Mouse (Mus musculus): ENCODE data around the gene Coil.
A peak's percentile ranks its signal among the peaks of the same experiment; 100 is the strongest.
"Not testable (repeated sequence)": the region's sequence is repeated elsewhere in the genome, so short reads cannot be mapped to it uniquely, and the experiment has no call there.

Gene Coil

DNA sequence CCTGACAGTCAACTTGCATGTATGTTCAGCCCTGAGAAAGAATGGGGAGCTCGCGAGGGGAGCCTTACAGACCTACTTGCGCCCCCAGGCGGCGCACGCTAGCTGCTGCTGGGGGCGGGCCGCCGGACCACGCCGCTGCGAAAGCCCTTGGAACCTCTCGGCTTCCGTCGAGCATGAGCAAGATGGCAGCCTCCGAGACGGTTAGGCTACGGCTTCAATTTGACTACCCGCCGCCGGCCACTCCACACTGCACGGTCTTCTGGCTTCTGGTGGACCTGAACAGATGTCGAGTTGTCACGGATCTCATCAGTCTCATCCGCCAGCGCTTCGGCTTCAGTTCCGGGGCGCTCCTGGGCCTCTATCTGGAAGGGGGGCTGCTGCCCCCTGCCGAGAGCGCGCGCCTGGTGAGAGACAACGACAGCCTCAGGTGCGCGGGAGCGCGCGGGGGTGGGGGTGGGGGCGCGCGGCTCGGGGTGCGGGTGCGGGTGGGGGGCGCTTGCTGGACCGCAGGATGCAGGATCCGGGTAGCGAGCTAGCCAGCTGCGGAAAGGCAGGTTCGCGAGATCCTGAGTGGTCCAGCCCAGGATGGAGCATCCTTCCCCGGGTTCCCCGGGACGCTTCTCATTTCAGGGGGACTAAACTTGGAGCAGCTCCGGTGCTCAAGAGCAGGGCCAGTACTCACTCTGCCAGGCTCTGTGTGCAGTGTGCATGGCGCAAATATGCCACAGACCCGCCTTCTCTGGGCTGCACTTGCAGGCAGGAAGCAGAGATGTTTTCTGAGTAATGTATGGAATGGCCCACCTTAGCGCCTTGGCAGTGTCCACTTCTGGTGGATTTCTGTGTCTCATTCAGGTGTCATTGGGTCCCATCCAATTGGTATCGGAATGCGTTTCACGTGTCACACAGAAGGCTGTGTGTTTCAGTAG, 4.0 kb downstream of the Coil start:
- peak; percentile 87 to 92 for DNase-seq (ENCODE audit: low spot score in 2 of 2)

DNA sequence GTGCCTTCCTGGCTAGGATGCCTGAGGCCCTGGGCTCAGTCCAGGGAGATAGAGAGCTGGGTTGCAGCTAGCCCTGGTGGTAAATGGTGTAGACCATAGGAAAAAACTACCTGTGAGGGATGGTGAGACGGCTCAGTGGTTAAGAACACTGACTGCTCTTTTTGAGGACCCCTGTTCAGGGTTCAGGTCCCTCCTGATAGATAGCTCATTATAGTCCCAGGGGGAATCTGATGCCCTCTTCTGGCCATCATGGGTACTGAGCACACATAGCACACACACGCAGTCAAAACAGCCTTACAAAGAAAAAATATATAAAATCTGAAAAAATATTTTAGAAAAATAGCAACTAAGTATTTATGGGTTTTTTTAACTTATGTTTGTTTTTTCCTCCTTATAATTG, 6.3 kb downstream of the Coil start:
- DNase-seq (ENCODE audit: low spot score in 2 of 2) = no peak

DNA sequence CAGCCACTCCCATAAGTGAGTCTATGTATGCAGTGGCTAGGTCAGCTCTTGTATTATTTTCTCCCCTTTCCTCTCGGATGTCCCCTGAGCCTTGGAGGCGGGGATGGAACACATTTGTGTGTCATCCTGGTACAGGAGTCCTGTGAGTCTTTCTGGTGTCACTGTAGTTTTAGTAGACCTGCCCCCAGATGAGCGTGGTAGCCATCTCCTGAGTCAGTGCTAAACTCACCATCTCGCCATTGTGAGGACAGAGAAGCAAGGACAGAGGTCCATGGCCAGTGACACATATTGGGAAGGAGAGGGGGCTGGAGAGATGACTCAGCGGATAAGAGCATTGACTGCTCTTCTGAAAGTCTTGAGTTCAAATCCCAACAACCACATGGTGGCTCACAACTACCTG, 7.1 kb downstream of the Coil start:
- DNase-seq (ENCODE audit: low spot score in 2 of 2) = no peak

DNA sequence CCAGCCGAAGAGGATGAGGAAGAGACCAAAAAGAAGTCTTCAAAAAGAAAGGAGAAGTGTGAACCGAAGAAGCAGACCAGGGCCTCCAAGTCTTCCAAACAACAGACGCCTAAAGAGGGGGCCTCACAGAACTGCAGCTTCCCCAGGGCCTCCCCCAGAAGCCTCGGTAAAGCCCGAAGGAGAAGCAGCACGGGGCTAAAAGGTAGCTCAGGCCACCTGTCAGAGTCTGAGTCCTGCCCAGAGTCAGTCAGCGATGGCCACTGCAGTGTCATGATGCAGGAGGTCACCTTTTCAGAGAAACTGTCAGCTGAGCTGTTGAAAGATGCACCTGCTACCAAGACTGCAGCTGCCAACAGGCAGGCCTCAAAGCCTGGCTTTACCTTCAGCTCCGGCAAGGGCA, 11.3 kb downstream of the Coil start:
- no peak for DNase-seq (ENCODE audit: low spot score in 2 of 2)

DNA sequence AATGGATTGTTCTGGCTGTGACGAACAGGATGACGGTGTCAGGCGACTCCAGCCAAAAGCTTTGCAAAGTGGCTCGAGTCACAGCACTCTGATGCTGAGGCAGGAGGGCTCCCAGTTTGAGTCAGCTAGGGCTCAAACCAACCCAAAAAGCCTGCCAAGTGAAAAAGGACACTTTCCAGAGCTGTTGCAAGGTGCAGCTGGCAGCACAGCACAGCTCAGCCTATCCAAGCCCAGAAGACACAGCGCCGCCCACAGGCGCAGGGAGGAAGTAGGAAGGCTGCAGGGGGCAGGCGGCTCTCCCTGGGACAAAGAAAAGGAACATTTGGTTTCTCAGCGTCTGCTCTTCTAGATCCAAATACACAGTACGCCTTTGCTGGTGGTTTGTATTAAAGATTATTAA, 16.6 kb downstream of the Coil start:
- DNase-seq (ENCODE audit: low spot score in 2 of 2) = no peak

DNA sequence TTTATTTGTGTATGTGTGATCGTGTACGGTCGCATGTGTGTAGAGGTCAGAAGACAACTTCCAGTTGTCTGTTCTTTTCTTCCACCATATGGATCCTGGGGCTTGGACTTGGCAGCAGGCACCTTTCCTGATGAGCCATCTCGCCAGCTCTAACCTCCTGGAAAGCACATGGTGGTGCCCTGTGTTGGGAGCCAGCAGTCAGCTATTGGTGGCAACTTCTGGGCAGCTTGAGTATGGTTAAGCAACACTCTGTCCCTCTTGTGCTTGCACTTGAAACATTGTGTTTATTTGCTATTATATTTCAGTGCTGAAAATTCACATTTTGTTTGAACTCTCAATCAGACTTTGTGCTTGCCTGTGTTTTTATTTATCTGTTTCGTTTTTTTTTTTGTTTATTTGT, 18.9 kb downstream of the Coil start:
- no peak for DNase-seq (ENCODE audit: low spot score in 2 of 2)

DNA sequence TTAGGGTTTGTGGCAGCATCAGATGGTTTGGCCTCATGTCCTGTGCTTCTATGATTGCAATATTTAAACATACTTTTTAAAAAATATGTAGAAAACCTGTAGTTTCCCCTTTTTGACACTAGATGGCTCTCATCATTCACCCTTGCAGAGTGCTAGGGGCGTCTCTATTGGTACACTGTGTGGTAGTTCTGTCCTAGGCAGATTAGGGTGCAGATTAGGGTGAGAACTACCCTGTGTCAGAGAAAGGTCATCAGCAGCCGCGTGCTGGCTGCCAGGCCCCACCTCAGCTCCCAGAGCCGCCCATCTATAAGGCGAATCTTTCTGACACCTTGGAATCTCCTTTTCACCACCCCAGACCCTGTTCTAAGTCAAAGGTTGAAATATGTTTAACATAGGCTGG, 19.5 kb downstream of the Coil start:
- no peak for DNase-seq (ENCODE audit: low spot score in 2 of 2)

DNA sequence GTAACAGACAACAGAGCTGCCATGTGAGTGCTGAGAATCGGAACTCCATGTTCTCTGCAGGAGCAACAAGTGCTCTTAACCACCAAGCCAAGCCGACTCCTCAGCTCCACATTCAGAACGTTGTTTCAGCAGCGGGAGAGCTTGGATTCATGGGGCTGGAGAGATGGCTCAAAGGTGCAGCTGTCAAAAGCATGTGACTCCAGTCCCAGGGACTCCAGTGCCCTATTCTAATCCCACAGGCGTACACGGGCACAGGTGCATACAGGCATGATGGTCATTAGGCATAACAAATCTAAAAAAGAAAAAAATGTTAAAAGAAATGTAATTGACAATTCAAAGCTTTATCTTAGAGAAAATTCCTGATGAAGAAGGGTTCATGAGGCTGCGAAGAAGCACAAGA, 23.1 kb downstream of the Coil start:
- DNase-seq (ENCODE audit: low spot score in 2 of 2) = no peak

DNA sequence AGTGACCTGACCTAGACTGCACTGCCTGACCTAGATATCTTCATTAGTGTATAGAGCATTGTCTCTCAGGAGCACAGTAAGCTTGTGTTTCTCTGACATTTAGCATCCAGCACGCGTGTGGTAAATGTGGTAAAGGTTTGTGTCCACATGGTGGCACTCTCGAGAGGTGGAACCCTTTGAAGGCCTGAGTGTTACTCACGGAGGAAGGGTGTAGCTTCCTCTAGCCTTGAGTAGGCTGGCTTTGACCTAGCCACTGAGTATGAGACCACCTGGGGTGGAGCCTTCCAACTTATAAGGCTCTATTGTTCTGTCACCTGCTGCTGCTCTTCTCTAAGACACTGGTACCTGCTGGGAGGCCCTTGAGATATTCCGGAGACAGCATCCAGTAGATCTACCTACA, 23.6 kb downstream of the Coil start:
- DNase-seq (ENCODE audit: low spot score in 2 of 2) = no peak

DNA sequence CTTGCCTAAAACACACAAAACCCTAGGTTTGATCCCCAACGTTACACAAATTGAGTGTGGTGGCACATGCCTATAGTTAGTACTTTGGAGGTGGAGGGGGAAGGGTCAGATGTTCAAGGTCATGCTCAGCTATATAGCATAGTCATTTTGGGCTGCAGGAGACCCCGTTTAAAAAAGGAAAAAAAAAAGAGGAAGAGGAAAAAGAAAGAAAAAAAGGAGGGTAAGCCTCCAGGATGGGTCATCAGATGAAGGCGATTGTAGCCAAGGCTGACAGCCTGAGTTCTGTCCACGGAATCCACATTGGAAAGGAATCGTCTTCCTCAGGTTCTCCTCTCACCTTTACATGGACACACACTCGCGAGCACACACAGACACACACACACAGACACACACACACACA, 24.4 kb downstream of the Coil start:
- DNase-seq (ENCODE audit: low spot score in 2 of 2) = no peak

DNA sequence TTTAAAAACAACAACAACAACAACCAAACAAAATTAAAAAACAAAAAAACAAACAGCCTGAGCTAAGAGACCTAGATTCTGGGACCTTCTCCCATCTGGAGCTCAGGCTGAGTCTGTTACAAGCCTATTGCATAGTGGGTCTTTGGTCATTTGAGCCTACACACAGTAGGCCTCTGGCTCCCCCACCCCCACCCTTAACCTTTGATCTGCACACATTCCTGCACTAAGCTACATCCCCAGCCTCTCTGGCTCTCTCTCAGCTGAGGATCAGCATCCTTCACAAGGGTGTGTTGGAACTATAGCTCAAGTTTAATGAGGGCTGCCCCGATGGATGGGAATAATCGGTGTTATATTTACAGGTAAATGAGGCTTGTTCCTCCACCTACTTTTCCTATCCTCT, 25.6 kb downstream of the Coil start:
- no peak for DNase-seq (ENCODE audit: low spot score in 2 of 2)

DNA sequence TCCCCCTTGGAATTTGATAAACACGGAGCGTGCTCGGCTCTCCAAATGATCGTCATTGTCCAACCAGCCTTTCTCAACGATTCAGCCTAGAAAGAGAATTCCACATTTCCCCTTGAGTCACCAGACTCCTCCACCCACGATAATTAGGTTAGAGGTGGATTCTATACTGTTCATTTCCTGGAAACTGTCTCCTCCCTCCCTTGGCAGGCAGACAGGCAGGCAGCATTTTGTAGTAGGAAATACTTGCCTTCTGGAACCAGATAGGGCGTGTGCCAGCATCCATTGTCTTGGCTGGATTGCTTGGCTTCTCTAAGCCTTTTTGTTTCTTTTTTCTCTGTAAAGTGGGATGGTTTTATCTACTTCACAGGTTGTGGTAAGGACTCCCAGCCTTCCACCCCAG, 26.4 kb downstream of the Coil start:
- no peak for DNase-seq (ENCODE audit: low spot score in 2 of 2)

DNA sequence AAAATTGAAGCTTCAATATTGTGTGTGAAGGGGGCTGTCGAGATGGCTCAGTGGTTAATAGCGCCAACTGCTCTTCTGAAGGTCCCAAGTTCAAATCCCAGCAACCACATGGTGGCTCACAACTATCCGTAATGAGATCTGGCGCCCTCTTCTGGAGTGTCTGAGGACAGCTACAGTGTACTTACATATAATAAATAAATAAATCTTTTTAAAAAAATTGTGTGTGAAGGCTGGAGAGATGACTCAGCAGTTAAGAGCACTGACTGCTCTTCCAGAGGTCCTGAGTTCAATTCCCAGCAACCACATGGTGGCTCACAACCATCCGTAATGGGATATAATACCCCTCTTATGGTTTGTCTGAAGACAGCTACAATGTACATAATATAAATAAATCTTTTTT, 27.3 kb downstream of the Coil start:
- not testable (repeated sequence) for DNase-seq (ENCODE audit: low spot score in 2 of 2)

DNA sequence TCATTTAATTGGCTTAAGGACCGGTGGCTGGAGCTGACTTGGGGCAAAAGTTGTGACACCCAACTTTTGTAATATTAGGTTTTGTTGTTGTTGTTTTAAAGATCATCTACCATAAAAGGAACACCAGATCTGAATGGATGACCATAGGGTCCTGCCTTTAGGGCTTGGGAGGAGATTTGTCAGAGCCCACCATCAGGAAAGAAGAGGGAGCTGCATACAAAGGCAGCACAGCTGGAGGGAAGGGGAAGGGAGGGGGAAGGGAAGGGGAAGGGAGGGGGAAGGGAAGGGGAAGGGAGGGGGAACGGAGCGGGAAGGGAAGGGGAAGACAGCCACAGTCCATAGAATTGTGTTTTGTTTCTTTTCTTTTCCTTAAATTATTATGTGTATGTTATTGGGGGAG, 28.4 kb downstream of the Coil start:
- DNase-seq (ENCODE audit: low spot score in 2 of 2) = no peak

DNA sequence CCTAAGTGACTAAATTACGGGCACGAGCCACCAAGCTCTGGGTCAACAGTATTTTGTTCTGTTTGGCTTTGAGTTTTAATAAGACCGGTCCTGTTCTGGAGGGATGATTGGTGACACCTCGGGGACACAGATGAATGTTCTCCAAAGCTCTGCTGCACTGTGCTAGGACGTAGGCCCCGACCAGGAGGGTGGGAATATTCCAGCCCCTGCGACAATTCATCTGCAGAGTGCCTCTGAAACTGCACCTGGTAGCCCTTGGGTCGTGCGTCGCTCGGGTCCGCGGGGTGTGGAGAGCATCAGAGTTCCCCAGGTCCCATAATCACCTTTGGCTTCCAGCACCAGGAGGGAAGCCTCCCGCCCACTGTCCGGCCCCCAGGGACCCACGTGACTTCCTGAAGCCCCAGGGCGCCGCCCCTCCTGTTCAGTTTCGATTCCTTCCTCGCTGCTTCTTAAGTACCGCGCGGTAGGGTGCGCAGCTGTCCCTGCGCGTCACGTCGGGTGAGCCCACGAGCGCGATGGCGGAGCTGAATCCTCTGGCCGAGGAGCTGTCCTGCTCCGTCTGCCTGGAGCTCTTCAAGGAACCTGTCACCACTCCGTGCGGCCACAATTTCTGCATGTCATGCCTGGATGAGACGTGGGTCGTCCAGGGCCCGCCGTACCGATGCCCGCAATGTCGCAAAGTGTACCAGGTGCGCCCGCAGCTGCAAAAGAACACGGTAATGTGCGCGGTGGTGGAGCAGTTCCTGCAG, 29.1 kb downstream of the Coil start, which contains the start of gene Trim25:
TSS of gene Trim25 (plus strand) at position 403 of the 749 bp plus-strand sequence.
- peak; percentile 87 to 91 for DNase-seq (ENCODE audit: low spot score in 2 of 2)

DNA sequence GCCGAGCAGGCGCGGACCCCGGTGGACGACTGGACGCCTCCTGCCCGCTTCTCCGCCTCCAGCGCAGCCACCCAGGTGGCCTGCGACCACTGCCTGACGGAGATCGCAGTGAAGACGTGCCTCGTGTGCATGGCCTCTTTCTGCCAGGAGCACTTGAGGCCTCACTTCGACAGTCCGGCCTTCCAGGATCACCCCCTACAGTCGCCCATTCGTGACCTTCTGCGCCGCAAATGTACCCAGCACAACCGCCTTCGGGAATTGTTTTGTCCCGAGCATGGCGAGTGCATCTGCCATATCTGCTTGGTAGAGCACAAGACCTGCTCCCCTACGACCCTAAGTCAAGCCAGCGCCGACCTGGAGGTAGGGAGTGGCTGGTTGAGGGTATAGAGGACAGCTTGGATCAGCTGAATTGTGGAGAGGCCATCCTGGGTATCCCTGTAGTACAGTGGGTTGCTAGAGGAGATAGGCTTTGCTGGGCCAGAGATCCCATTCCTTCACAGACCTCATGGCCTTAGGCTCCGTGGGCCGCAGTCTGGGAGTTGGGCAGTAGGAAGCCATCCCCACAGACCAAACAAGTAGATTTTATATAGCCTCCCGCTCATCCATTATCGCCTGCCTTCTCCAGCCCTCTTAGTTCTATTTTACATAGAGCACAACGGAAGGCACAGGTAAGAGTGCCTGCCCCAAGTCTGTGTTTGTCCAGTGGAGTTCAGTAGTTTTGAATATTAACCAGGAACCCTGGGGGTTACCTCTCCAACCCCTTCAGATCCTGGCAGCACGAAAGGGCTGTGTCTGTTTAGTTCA, 29.9 kb downstream of the Coil start:
- DNase-seq (ENCODE audit: low spot score in 2 of 2) = no peak

DNA sequence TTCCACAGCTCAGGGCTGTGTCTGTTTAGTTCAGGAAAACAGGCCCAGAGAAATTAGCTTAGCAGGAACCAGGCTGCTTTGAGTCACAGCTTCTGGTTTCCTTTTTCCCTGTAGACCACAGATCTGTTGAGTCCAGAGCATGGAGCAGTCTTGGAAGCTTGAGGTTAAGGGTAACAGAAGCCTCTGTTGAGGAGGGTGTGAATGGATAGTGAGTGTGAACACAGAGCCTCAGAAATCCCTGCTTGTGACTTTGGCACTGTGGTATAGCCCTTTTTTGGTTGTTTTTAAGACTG, 30.4 kb downstream of the Coil start:
- no peak for DNase-seq (ENCODE audit: low spot score in 2 of 2)

DNA sequence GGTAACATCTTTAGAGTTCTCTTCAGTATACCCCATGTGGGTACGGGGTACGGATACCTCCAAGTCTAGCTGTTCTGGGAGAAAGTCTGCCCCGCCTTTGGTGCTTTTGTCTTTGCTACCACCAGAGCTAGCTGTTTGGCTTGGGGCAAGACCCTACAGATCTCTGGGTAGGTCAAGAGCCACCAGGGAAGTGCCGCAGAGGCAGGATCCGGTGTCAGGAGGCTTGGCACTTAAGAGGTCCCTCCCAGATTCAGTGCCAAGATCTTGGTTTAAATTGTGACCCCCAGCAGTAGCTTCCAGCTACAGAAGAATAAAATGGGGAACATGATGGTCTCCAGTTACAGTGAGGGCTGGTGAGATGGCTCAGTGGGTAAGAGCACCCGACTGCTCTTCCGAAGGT, 31.5 kb downstream of the Coil start:
- no peak for DNase-seq (ENCODE audit: low spot score in 2 of 2)

DNA sequence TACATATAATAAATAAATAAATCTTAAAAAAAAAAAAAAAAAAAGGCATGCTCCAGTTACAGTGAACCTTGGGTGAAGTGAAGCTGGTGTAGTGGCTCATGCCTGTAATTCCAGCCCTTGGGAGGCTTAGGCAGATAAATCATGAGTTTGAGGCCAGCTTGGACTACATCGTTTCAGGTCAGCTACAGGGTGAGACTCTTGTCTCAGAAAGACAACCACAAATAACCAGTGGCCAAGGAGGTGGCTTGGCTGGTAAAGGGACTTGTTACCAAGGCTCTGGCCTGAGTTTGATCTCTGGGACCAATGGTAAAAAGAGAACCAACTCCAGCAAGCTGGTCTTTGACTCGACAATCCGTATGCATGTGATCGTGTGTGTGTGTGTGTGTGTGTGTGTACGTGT, 32.0 kb downstream of the Coil start:
- no peak for DNase-seq (ENCODE audit: low spot score in 2 of 2)

DNA sequence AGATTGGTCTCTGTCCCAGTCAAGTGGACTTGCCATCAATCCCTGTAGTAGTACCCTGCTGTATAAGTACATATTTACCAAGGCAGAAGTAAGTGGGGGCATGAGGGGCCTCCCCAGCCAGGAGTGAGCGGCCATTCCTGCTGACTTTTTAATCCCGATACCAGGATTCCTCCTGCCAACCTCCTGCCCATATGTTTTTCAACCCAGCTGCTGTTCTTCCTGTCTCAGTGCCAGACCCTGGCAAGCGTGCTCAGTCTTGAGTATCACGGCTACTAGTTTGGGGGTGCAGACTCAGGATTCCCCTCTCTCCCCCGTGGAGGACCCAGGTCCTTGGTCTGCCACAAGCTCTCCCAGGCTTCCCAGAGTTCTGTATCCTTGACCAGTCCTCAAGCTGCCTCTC, 32.6 kb downstream of the Coil start:
- DNase-seq (ENCODE audit: low spot score in 2 of 2) = no peak

DNA sequence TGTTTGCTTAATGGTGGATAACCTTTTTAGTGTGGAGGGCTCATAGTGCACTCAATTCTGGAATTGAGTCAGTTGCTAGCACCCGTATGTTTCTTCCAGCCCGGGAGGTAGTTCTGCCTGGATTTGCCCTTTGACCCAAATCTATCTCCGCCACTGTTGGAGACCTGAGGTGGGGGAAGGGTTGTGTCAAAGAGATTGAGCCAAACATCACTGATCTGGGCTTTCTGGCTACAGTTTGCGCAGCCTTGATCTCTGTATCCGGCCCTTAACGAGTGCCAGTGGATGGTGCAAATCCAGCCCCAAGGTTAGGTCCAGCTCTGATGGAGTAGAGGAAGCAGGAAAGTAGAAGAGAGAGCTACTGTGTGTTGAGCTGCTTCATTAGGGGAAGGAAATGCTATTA, 33.0 kb downstream of the Coil start:
- no peak for DNase-seq (ENCODE audit: low spot score in 2 of 2)

DNA sequence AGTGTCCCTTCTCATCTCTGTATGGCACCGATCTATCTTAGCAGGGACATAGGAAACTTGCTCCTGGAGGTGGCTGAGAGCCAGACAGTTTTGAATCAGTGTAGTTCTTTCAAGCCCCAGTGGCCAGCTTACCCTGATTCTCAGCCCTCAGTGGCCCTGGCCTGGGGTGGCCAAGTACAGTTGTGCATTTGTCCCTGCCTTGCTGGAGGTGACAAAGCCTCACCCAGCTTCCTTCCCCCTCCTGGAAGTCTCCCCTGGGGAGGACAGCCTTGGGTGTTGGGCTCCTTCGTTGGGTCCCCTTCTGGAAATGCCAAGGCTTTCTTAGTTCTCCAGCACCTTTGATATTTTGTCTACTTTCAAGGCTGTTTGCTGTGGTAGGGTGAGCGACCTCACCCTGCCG, 33.7 kb downstream of the Coil start:
- DNase-seq (ENCODE audit: low spot score in 2 of 2) = no peak

DNA sequence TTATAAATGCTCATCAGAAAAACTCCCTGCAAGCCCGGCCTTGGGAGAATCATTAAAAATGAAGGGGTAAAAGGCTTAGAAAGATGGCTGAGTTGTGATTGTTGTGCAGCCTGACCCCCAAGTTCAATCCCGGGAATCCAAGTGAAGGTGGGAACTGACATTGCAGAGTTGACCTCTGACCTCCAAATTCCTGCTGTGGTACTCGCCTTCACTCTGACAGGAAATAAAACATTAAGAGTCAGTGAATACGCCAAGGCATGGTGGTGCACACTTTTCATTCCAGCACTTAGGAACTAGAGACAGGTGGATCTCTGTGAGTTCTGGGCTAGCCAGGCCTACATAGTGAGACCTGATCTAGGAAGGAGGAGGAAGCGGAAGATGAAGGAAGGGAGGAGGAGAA, 35.4 kb downstream of the Coil start:
- no peak for DNase-seq (ENCODE audit: low spot score in 2 of 2)
